Mouse (Mus musculus): ENCODE results near the gene Slc45a3. TPM values are rescaled to one million over a fixed set of nuclear protein-coding genes. Genes with fewer than 3 reads are reported as not detected.
A peak's percentile ranks its signal among the peaks of the same experiment; 100 is the strongest.

Slc45a3 gene
- polyA plus RNA-seq, 1 experiment from 2014 or later: 2.0 TPM

GRCm38 (mm10) chr1:131946462-131947215, 16.1 kb upstream of the Slc45a3 start:
- peaks cover 7% of the 10 kb centered on the region; the same call in 1 of the 2 replicates for H3K4me1 ChIP-seq
- ATAC-seq (ENCODE audit: low FRiP score): no peak
- H3K9me3 ChIP-seq (replicated peaks): no peaks in the 10 kb centered on the region
- WGBS: 85% methylated on average over 11 of the region's 11 CpGs
- no peak overlapping the region for H3K4me3 ChIP-seq (replicated peaks)
- H3K9ac ChIP-seq (replicated peaks): no peak overlapping the region
- H3K27me3 ChIP-seq (replicated peaks): no peaks in the 10 kb centered on the region
- no peak overlapping the region for H3K27ac ChIP-seq (replicated peaks)
- no peak overlapping the region for H3K4me2 ChIP-seq
- H3K36me3 ChIP-seq: no peaks in the 10 kb centered on the region

- Histone ChIP-seq H3K9me3 (replicated peaks) (no peaks in the 10 kb centered on the region), H3K27ac (replicated peaks) (no peak overlapping the region), H3K36me3 (no peaks in the 10 kb centered on the region), H3K27me3 (replicated peaks) (no peaks in the 10 kb centered on the region), H3K4me1 (no peaks in the 10 kb centered on the region), H3K4me2 (no peak overlapping the region), H3K4me3 (replicated peaks) (no peak overlapping the region), H3K9ac (replicated peaks) (no peak overlapping the region)
- ATAC-seq (ENCODE audit: low FRiP score): no peak
- WGBS: 59% methylated on average over 1 of the region's 1 CpGs
Observed at GRCm38 (mm10) chr1:131947997-131948525, 14.7 kb upstream of the Slc45a3 start.

- WGBS: 86% methylated on average over 12 of the region's 12 CpGs
- no peaks in the 10 kb centered on the region for H3K9me3 ChIP-seq (replicated peaks)
- no peaks in the 10 kb centered on the region for H3K4me1 ChIP-seq
- no peaks in the 10 kb centered on the region for H3K36me3 ChIP-seq
- H3K9ac ChIP-seq (replicated peaks): no peak overlapping the region
- no peaks in the 10 kb centered on the region for H3K27me3 ChIP-seq (replicated peaks)
- H3K4me3 ChIP-seq (replicated peaks): no peak overlapping the region
- H3K4me2 ChIP-seq: no peak overlapping the region
- no peak overlapping the region for H3K27ac ChIP-seq (replicated peaks)
- no peak for ATAC-seq (ENCODE audit: low FRiP score)
Observed at GRCm38 (mm10) chr1:131954242-131954865, 8.4 kb upstream of the Slc45a3 start.

GRCm38 (mm10) chr1:131955131-131955757, 7.5 kb upstream of the Slc45a3 start:
- 35% methylated on average over 3 of the region's 3 CpGs for WGBS
- no peaks in the 10 kb centered on the region for H3K36me3 ChIP-seq
- no peak overlapping the region for H3K4me3 ChIP-seq (replicated peaks)
- H3K4me1 ChIP-seq: no peaks in the 10 kb centered on the region
- no peak for ATAC-seq (ENCODE audit: low FRiP score)
- H3K27ac ChIP-seq (replicated peaks): no peak overlapping the region
- no peak overlapping the region for H3K4me2 ChIP-seq
- no peak overlapping the region for H3K9ac ChIP-seq (replicated peaks)
- H3K27me3 ChIP-seq (replicated peaks): no peaks in the 10 kb centered on the region
- no peaks in the 10 kb centered on the region for H3K9me3 ChIP-seq (replicated peaks)

- no peak overlapping the region for H3K9ac ChIP-seq (replicated peaks)
- H3K9me3 ChIP-seq (replicated peaks): no peaks in the 10 kb centered on the region
- ATAC-seq (ENCODE audit: low FRiP score): no peak
- no peak overlapping the region for H3K4me2 ChIP-seq
- H3K36me3 ChIP-seq: no peaks in the 10 kb centered on the region
- H3K27ac ChIP-seq (replicated peaks): no peak overlapping the region
- no peak overlapping the region for H3K4me3 ChIP-seq (replicated peaks)
- H3K27me3 ChIP-seq (replicated peaks): no peaks in the 10 kb centered on the region
- H3K4me1 ChIP-seq: peaks cover 3% of the 10 kb centered on the region
- WGBS: 90% methylated on average over 5 of the region's 5 CpGs
Observed at GRCm38 (mm10) chr1:131957416-131957815, 5.4 kb upstream of the Slc45a3 start.

GRCm38 (mm10) chr1:131961004-131961403, 1.8 kb upstream of the Slc45a3 start:
- Histone ChIP-seq H3K4me1 (peaks cover 20% of the 10 kb centered on the region), H3K4me3 (replicated peaks) (no peak overlapping the region), H3K27ac (replicated peaks) (no peak overlapping the region), H3K36me3 (no peaks in the 10 kb centered on the region), H3K9ac (replicated peaks) (no peak overlapping the region), H3K9me3 (replicated peaks) (no peaks in the 10 kb centered on the region), H3K27me3 (replicated peaks) (peaks cover 19% of the 10 kb centered on the region), H3K4me2 (no peak overlapping the region)
- 61% methylated on average over 2 of the region's 2 CpGs for WGBS
- no peak for ATAC-seq (ENCODE audit: low FRiP score)

GRCm38 (mm10) chr1:131963085-131963951, 551 bp downstream of the Slc45a3 start:
- ATAC-seq (ENCODE audit: low FRiP score): peak; percentile 82
- Histone ChIP-seq H3K9ac (replicated peaks) (peak overlapping the region; percentile 62), H3K9me3 (replicated peaks) (no peaks in the 10 kb centered on the region), H3K27me3 (replicated peaks) (peaks cover 19% of the 10 kb centered on the region), H3K4me1 (peaks cover 20% of the 10 kb centered on the region), H3K27ac (replicated peaks) (no peak overlapping the region), H3K36me3 (no peaks in the 10 kb centered on the region), H3K4me2 (peak overlapping the region; percentile 100), H3K4me3 (replicated peaks) (peak overlapping the region; percentile 82)
- WGBS: under 1% methylated on average over 76 of the region's 76 CpGs

- ATAC-seq (ENCODE audit: low FRiP score): no peak
- Histone ChIP-seq H3K4me3 (replicated peaks) (no peak overlapping the region; the same call in 1 of the 2 replicates), H3K4me1 (peaks cover 20% of the 10 kb centered on the region), H3K27ac (replicated peaks) (no peak overlapping the region), H3K9me3 (replicated peaks) (no peaks in the 10 kb centered on the region), H3K36me3 (no peaks in the 10 kb centered on the region), H3K4me2 (peak overlapping the region; percentile 100; the same call in 1 of the 2 replicates), H3K9ac (replicated peaks) (no peak overlapping the region), H3K27me3 (replicated peaks) (peaks cover 19% of the 10 kb centered on the region)
- 27% methylated on average over 5 of the region's 5 CpGs for WGBS
Observed at GRCm38 (mm10) chr1:131964100-131964499, 1.3 kb downstream of the Slc45a3 start.

- Histone ChIP-seq H3K27me3 (replicated peaks) (peaks cover 19% of the 10 kb centered on the region), H3K9ac (replicated peaks) (no peak overlapping the region), H3K27ac (replicated peaks) (no peak overlapping the region), H3K4me2 (no peak overlapping the region), H3K9me3 (replicated peaks) (no peaks in the 10 kb centered on the region), H3K4me1 (peaks cover 20% of the 10 kb centered on the region), H3K4me3 (replicated peaks) (no peak overlapping the region), H3K36me3 (no peaks in the 10 kb centered on the region)
- WGBS: 81% methylated on average over 7 of the region's 7 CpGs
- no peak for ATAC-seq (ENCODE audit: low FRiP score)
Observed at GRCm38 (mm10) chr1:131964580-131964979, 1.8 kb downstream of the Slc45a3 start.

- peaks cover 24% of the 10 kb centered on the region for H3K4me1 ChIP-seq
- WGBS: 51% methylated on average over 5 of the region's 5 CpGs
- ATAC-seq (ENCODE audit: low FRiP score): no peak
- no peaks in the 10 kb centered on the region for H3K36me3 ChIP-seq
- H3K27ac ChIP-seq (replicated peaks): no peak overlapping the region
- H3K9me3 ChIP-seq (replicated peaks): no peaks in the 10 kb centered on the region
- no peak overlapping the region for H3K4me3 ChIP-seq (replicated peaks)
- H3K9ac ChIP-seq (replicated peaks): no peak overlapping the region
- H3K4me2 ChIP-seq: no peak overlapping the region
- peaks cover 19% of the 10 kb centered on the region for H3K27me3 ChIP-seq (replicated peaks)
Observed at GRCm38 (mm10) chr1:131965818-131966217, 3.1 kb downstream of the Slc45a3 start.

GRCm38 (mm10) chr1:131967336-131967735, 4.6 kb downstream of the Slc45a3 start:
- ATAC-seq (ENCODE audit: low FRiP score): no peak
- Histone ChIP-seq H3K4me1 (peaks cover 35% of the 10 kb centered on the region), H3K9me3 (replicated peaks) (no peaks in the 10 kb centered on the region), H3K4me2 (no peak overlapping the region), H3K9ac (replicated peaks) (no peak overlapping the region), H3K27me3 (replicated peaks) (peaks cover 19% of the 10 kb centered on the region), H3K27ac (replicated peaks) (no peak overlapping the region), H3K4me3 (replicated peaks) (no peak overlapping the region), H3K36me3 (no peaks in the 10 kb centered on the region)
- 84% methylated on average over 7 of the region's 7 CpGs for WGBS

Data from neural tube, embryonic 15.5 days (tissue).